Mouse (Mus musculus) CD4-positive, CD25-positive, alpha-beta regulatory T cell, adult 4 months (primary cell): ENCODE measurements at regions not wholly inside any gene's neighbourhood (a gene's known extent, or its start where the extent isn't known, plus 50 kb on each side); places are given as distances from the start of the nearest gene placed in this dataset.

Experiments used
- ATAC-seq: one replicate; pipeline ENCODE4 v1.8.0; 2017

GRCm38 (mm10) chr19:54248256-54248936, 204.4 kb downstream of the Adra2a start:
- no peak for ATAC-seq

- ATAC-seq = no peak
Measured at GRCm38 (mm10) chr19:54252145-54252664, 208.3 kb downstream of the Adra2a start.

GRCm38 (mm10) chr19:54257889-54258288, 213.9 kb downstream of the Adra2a start:
- ATAC-seq = no peak

- no peak for ATAC-seq
Measured at GRCm38 (mm10) chr19:54259175-54259574, 215.2 kb downstream of the Adra2a start.

- ATAC-seq = no peak
Measured at GRCm38 (mm10) chr19:54277368-54277767, 233.4 kb downstream of the Adra2a start.

GRCm38 (mm10) chr19:54285481-54285880, 241.5 kb downstream of the Adra2a start:
- no peak for ATAC-seq

- no peak for ATAC-seq
Measured at GRCm38 (mm10) chr19:54297663-54298388, 253.9 kb downstream of the Adra2a start.

- no peak for ATAC-seq
Measured at GRCm38 (mm10) chr19:54311289-54311688, 267.3 kb downstream of the Adra2a start.

- no peak for ATAC-seq
Measured at GRCm38 (mm10) chr19:54311723-54312122, 267.8 kb downstream of the Adra2a start.

GRCm38 (mm10) chr19:54323276-54323675, 279.3 kb downstream of the Adra2a start:
- ATAC-seq = no peak

- no peak for ATAC-seq
Measured at GRCm38 (mm10) chr19:54324991-54325390, 281.0 kb downstream of the Adra2a start.

GRCm38 (mm10) chr19:54332140-54332539, 288.2 kb downstream of the Adra2a start:
- ATAC-seq = no peak

- no peak for ATAC-seq
Measured at GRCm38 (mm10) chr19:54340778-54341291, 296.9 kb downstream of the Adra2a start.

- no peak for ATAC-seq
Measured at GRCm38 (mm10) chr19:54359731-54360130, 315.8 kb downstream of the Adra2a start.

- ATAC-seq = no peak
Measured at GRCm38 (mm10) chr19:54360660-54361059, 316.7 kb downstream of the Adra2a start.

GRCm38 (mm10) chr19:54385101-54385500, 341.1 kb downstream of the Adra2a start:
- no peak for ATAC-seq

GRCm38 (mm10) chr19:54391406-54391805, 347.5 kb downstream of the Adra2a start:
- ATAC-seq = no peak

GRCm38 (mm10) chr19:54399651-54400050, 355.7 kb downstream of the Adra2a start:
- no peak for ATAC-seq

GRCm38 (mm10) chr19:54407904-54408303, 364.0 kb downstream of the Adra2a start:
- no peak for ATAC-seq

- ATAC-seq = no peak
Measured at GRCm38 (mm10) chr19:54429062-54429461, 385.1 kb downstream of the Adra2a start.

GRCm38 (mm10) chr19:54440713-54441112, 396.8 kb downstream of the Adra2a start:
- ATAC-seq = no peak

GRCm38 (mm10) chr19:54460426-54461170, 416.6 kb downstream of the Adra2a start:
- ATAC-seq = no peak

GRCm38 (mm10) chr19:54462480-54462879, 418.5 kb downstream of the Adra2a start:
- ATAC-seq = no peak
